Mouse (Mus musculus): ENCODE measurements around the gene Rlim. TPM values are rescaled to one million over a fixed set of nuclear protein-coding genes. Genes with fewer than 3 reads are reported as not detected.

The Rlim gene
- 31.3 and 32.3 TPM in 2 replicates for total RNA-seq (2014; rRNA removed)
- 19.5 and 20.5 TPM in 2 replicates for polyA plus RNA-seq (2015; fragmentation: Nextera tagmentation; extraction: Ambion mirVana)

- DNase-seq (ENCODE audit: low spot score) (peak; percentile 95), ATAC-seq (peak; percentile 100)
- TF ChIP-seq CTCF (IDR thresholded peaks at IDR 0.05; ENCODE audit: low read depth), result no peak
- Histone ChIP-seq H3K9me3 (ENCODE audit: low read length) (no peaks in the 10 kb centered on the region), H3K4me1 (ENCODE audit: insufficient read depth, low read length) (no peaks in the 10 kb centered on the region), H3K27me3 (ENCODE audit: insufficient read depth, low read length) (no peaks in the 10 kb centered on the region), H3K36me3 (ENCODE audit: insufficient read depth, low read length) (no peaks in the 10 kb centered on the region), H3K4me2 (ENCODE audit: low read depth, low read length) (peak within 1 kb of the TSS; percentile 57), H3K27ac (peak within 1 kb of the TSS; percentile 94), H3K9ac (replicated peaks; ENCODE audit: low read length) (peak within 1 kb of the TSS; percentile 75), H3K4me3 (ENCODE audit: low read length) (peak within 1 kb of the TSS; percentile 70)
- 28% methylated on average over 27 of the region's 27 CpGs for WGBS
Observed at GRCm38 (mm10) chrX:103981169-103981689, at the start of gene Rlim. TSS of gene Rlim (minus strand) at chrX:103981284.

DNA sequence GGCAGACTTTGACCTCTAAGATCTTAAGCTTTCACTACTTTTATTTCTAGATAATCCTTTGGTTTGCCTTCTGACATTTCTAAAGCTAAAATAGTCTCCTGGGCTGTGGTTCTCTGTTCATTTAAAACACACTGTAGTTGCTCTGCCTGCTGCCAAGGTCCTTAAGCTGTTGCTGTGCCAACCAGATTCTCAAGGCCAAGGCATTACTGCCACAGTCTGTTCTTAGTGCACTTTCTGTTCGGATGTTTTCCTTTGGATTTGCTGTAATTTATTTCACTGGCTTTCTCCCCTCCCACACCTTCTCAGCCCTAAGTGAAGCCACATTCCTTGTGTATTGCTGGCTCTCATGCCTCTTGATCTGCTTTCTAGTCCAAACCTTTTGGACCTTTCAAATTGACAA lies 36.1 kb upstream of the Rlim start:
- 40% methylated on average over 1 of the region's 1 CpGs for WGBS
- no peaks in the 10 kb centered on the region for H3K36me3 ChIP-seq (ENCODE audit: insufficient read depth, low read length)
- no peak for DNase-seq (ENCODE audit: low spot score)
- no peak overlapping the region for H3K27ac ChIP-seq
- H3K4me1 ChIP-seq (ENCODE audit: insufficient read depth, low read length), result no peaks in the 10 kb centered on the region
- no peaks in the 10 kb centered on the region for H3K27me3 ChIP-seq (ENCODE audit: insufficient read depth, low read length)
- no peak for TF ChIP-seq CTCF (IDR thresholded peaks at IDR 0.05; ENCODE audit: low read depth)
- H3K4me2 ChIP-seq (ENCODE audit: low read depth, low read length), result no peak overlapping the region
- no peak overlapping the region for H3K9ac ChIP-seq (replicated peaks; ENCODE audit: low read length)
- no peak overlapping the region for H3K4me3 ChIP-seq (ENCODE audit: low read length)
- ATAC-seq, result no peak
- H3K9me3 ChIP-seq (ENCODE audit: low read length), result no peaks in the 10 kb centered on the region

DNA sequence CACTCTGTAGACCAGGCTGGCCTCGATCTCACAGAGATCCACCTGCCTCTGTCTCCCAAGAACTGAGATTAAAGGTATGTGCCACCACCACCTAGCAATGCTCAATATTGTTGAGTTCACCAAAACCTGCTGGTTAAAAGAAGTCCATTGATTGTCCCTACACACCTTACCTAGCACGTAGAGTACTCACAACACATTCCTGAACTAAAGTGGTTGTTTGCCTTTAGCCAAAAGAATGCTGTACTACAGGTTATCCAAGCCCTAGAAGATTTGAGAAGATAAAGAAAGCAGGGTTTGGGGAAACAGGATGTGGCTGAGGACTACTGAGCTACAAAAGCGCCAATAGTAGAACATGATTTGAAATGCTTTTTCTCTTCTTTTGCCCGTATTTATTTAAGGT lies 34.0 kb upstream of the Rlim start:
- no peaks in the 10 kb centered on the region for H3K9me3 ChIP-seq (ENCODE audit: low read length)
- no peaks in the 10 kb centered on the region for H3K27me3 ChIP-seq (ENCODE audit: insufficient read depth, low read length)
- DNase-seq (ENCODE audit: low spot score) (no peak), ATAC-seq (no peak)
- no peak overlapping the region for H3K4me2 ChIP-seq (ENCODE audit: low read depth, low read length)
- 83% methylated on average over 4 of the region's 4 CpGs for WGBS
- no peak for TF ChIP-seq CTCF (IDR thresholded peaks at IDR 0.05; ENCODE audit: low read depth)
- H3K36me3 ChIP-seq (ENCODE audit: insufficient read depth, low read length), result no peaks in the 10 kb centered on the region
- H3K9ac ChIP-seq (replicated peaks; ENCODE audit: low read length), result no peak overlapping the region
- H3K27ac ChIP-seq, result no peak overlapping the region
- no peaks in the 10 kb centered on the region for H3K4me1 ChIP-seq (ENCODE audit: insufficient read depth, low read length)
- H3K4me3 ChIP-seq (ENCODE audit: low read length), result no peak overlapping the region

DNA sequence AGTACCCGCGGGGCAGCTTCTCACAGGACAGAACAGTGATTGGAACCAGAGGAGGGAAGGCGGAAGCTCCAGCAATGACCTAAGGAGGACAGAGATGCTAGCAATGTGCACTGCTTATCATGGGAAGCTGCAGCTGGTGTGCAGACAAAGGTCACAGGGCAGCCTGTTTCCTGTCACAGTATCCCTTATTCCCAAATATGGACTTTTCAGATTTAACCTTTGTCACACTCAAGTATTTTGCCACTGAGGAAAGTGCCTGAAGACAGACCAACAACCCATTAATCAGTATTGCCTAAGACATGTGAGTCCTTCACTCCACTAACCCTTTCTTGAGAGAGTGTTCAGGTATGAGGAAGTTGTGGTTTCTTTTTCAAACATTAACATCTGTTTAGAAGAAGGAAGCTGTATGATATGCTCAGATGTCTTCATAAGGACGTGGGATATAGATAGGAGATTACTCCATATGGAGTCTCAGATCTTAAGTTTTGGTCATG lies 32.3 kb upstream of the Rlim start:
- DNase-seq (ENCODE audit: low spot score) (no peak), ATAC-seq (no peak)
- no peak overlapping the region for H3K9ac ChIP-seq (replicated peaks; ENCODE audit: low read length)
- H3K4me3 ChIP-seq (ENCODE audit: low read length), result no peak overlapping the region
- no peaks in the 10 kb centered on the region for H3K27me3 ChIP-seq (ENCODE audit: insufficient read depth, low read length)
- no peaks in the 10 kb centered on the region for H3K4me1 ChIP-seq (ENCODE audit: insufficient read depth, low read length)
- H3K9me3 ChIP-seq (ENCODE audit: low read length), result no peaks in the 10 kb centered on the region
- no peak overlapping the region for H3K27ac ChIP-seq
- TF ChIP-seq CTCF (IDR thresholded peaks at IDR 0.05; ENCODE audit: low read depth), result no peak
- H3K36me3 ChIP-seq (ENCODE audit: insufficient read depth, low read length), result no peaks in the 10 kb centered on the region
- 80% methylated on average over 4 of the region's 4 CpGs for WGBS
- no peak overlapping the region for H3K4me2 ChIP-seq (ENCODE audit: low read depth, low read length)

DNA sequence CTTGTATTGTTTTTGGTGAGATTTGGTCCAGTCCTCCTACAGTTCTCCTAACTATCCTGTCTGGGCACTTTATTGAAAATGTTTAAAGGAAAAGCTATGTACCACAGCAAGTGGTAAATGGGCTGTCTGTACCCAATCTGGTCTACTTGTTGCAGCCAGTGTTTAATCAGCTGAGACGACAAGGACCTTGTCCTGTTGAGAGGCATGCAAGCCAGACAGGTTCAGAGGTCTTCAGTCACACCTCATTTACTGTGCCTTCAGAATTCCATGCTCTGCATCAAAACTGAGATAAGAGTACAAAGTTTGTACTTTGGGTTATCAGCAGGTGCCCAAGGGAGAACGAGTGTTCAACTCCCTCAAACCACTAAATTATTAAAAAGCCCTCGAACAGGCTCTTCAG lies 13.7 kb upstream of the Rlim start:
- DNase-seq (ENCODE audit: low spot score), result no peak
- no peak overlapping the region for H3K27ac ChIP-seq
- 56% methylated on average over 3 of the region's 3 CpGs for WGBS

DNA sequence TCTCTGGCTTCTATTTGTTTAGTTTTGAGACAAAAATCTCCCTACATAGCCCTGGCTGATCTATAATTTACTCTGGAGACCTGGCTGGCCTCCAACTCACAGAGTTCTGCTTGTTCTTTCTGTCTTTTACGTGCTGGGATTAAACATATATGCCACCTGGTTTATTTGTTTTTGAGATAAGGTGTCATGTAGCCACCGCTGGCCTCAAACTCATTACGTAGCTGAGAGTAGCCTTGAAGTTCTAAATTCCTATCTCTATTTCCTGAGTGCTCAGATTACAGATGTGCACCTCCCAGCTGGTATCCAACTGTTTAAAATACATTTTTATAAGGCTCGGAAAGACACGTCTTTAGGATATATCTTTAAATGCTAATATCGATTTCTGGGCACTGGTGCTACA lies 12.8 kb upstream of the Rlim start:
- TF ChIP-seq CTCF (IDR thresholded peaks at IDR 0.05; ENCODE audit: low read depth), result no peak
- no peaks in the 10 kb centered on the region for H3K4me1 ChIP-seq (ENCODE audit: insufficient read depth, low read length)
- H3K9me3 ChIP-seq (ENCODE audit: low read length), result no peaks in the 10 kb centered on the region
- H3K4me2 ChIP-seq (ENCODE audit: low read depth, low read length), result no peak overlapping the region
- no peak overlapping the region for H3K4me3 ChIP-seq (ENCODE audit: low read length)
- no peak overlapping the region for H3K27ac ChIP-seq
- no peaks in the 10 kb centered on the region for H3K36me3 ChIP-seq (ENCODE audit: insufficient read depth, low read length)
- H3K9ac ChIP-seq (replicated peaks; ENCODE audit: low read length), result no peak overlapping the region
- WGBS, result 79% methylated on average over 6 of the region's 6 CpGs
- ATAC-seq (no peak), DNase-seq (ENCODE audit: low spot score) (no peak)
- no peaks in the 10 kb centered on the region; the same call in 1 of the 2 replicates for H3K27me3 ChIP-seq (ENCODE audit: insufficient read depth, low read length)

More for the DNA sequence above, 13.7 kb upstream of the Rlim start:
- Histone ChIP-seq H3K9ac (replicated peaks; ENCODE audit: low read length) (no peak overlapping the region), H3K4me3 (ENCODE audit: low read length) (no peak overlapping the region), H3K36me3 (ENCODE audit: insufficient read depth, low read length) (no peaks in the 10 kb centered on the region), H3K4me1 (ENCODE audit: insufficient read depth, low read length) (no peaks in the 10 kb centered on the region), H3K27me3 (ENCODE audit: insufficient read depth, low read length) (no peaks in the 10 kb centered on the region; the same call in 1 of the 2 replicates), H3K9me3 (ENCODE audit: low read length) (no peaks in the 10 kb centered on the region), H3K4me2 (ENCODE audit: low read depth, low read length) (no peak overlapping the region)
- TF ChIP-seq CTCF (IDR thresholded peaks at IDR 0.05; ENCODE audit: low read depth), result no peak
- no peak for ATAC-seq

- no peak overlapping the region for H3K27ac ChIP-seq
- no peaks in the 10 kb centered on the region for H3K4me1 ChIP-seq (ENCODE audit: insufficient read depth, low read length)
- no peak for ATAC-seq
- no peak overlapping the region for H3K9ac ChIP-seq (replicated peaks; ENCODE audit: low read length)
- H3K4me3 ChIP-seq (ENCODE audit: low read length), result no peak overlapping the region
- H3K27me3 ChIP-seq (ENCODE audit: insufficient read depth, low read length), result no peaks in the 10 kb centered on the region; the same call in 1 of the 2 replicates
- H3K9me3 ChIP-seq (ENCODE audit: low read length), result no peaks in the 10 kb centered on the region
- WGBS, result 41% methylated on average over 10 of the region's 10 CpGs
- no peaks in the 10 kb centered on the region for H3K36me3 ChIP-seq (ENCODE audit: insufficient read depth, low read length)
- no peak for DNase-seq (ENCODE audit: low spot score)
- TF ChIP-seq CTCF (IDR thresholded peaks at IDR 0.05; ENCODE audit: low read depth), result peak; percentile 15; the same call in 1 of the 2 replicates
- no peak overlapping the region for H3K4me2 ChIP-seq (ENCODE audit: low read depth, low read length)
Observed at GRCm38 (mm10) chrX:103991702-103992101, 10.6 kb upstream of the Rlim start.
